Mouse (Mus musculus): Measurements from ENCODE around the gene Akap13. TPM values are rescaled to one million over a fixed set of nuclear protein-coding genes. Genes with fewer than 3 reads are reported as not detected.

Gene Akap13
- polyA plus RNA-seq, 1 experiment from 2014 or later = 12.0 TPM

GRCm38 (mm10) chr7:75441947-75442346 lies 13.4 kb upstream of the Akap13 start:
- no peaks in the 10 kb centered on the region for H3K4me1 ChIP-seq (replicated peaks; ENCODE audit: control insufficient read depth, insufficient read depth, low read length)
- H3K27me3 ChIP-seq (replicated peaks; ENCODE audit: control insufficient read depth, insufficient read depth, low read length) = no peaks in the 10 kb centered on the region
- no peak overlapping the region for H3K4me2 ChIP-seq (ENCODE audit: low read length)
- H3K36me3 ChIP-seq (ENCODE audit: control insufficient read depth, insufficient read depth) = no peaks in the 10 kb centered on the region
- 79% methylated on average over 2 of the region's 2 CpGs for WGBS
- no peak overlapping the region for H3K4me3 ChIP-seq (replicated peaks; ENCODE audit: low read length)
- H3K9me3 ChIP-seq (ENCODE audit: control insufficient read depth, low read length) = no peaks in the 10 kb centered on the region
- H3K27ac ChIP-seq (ENCODE audit: low read length) = no peak overlapping the region
- ATAC-seq = no peak
- H3K9ac ChIP-seq (replicated peaks; ENCODE audit: low read depth, low read length) = no peak overlapping the region

DNA sequence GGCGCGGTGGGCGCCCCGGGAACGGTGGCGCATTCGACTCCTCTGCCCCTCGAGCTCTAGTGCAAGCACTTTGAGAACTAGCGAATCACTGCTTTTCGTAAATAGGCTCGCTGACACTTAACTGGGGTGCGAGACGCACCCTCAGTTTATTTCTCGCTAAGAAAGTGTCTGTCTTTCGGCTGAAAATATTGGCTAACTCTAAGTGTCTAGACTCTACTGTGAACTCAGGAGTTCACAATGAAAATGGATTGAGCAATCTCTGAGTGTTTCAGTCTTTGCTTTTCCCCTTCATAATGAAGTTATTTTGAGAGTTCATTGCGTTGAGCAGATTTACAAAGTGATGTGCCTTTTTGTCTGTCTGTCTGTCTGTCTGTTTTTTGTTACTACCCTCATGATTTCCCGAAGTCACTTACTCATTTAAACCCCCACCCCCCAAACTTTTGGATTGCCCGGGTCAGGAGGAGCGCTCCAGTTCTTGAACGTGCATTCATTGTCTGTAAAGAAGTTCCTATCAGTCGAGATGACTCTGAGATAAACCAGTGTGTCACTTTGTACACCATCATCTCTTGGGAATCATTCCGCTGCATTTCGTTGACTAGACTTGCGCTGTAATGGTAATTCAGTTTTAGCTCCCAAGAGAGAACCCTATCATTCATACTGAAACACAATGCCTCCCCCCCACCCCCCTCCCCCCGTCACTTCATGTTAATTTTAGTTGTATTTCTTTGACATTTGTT lies 986 bp downstream of the Akap13 start:
- WGBS = 1% methylated on average over 25 of the region's 25 CpGs
- Histone ChIP-seq H3K4me3 (replicated peaks; ENCODE audit: low read length) (peak overlapping the region; percentile 95), H3K9me3 (ENCODE audit: control insufficient read depth, low read length) (no peaks in the 10 kb centered on the region), H3K27me3 (replicated peaks; ENCODE audit: control insufficient read depth, insufficient read depth, low read length) (no peaks in the 10 kb centered on the region; the same call in 1 of the 2 replicates), H3K4me2 (ENCODE audit: low read length) (peak overlapping the region; percentile 86), H3K27ac (ENCODE audit: low read length) (peak overlapping the region; percentile 92), H3K36me3 (ENCODE audit: control insufficient read depth, insufficient read depth) (no peaks in the 10 kb centered on the region), H3K9ac (replicated peaks; ENCODE audit: low read depth, low read length) (peak overlapping the region; percentile 77), H3K4me1 (replicated peaks; ENCODE audit: control insufficient read depth, insufficient read depth, low read length) (peaks cover 9% of the 10 kb centered on the region)
- ATAC-seq = no peak

- WGBS = 77% methylated on average over 1 of the region's 1 CpGs
- H3K4me3 ChIP-seq (replicated peaks; ENCODE audit: low read length) = no peak overlapping the region
- no peak for ATAC-seq
Measured at GRCm38 (mm10) chr7:75460290-75460689, 5.0 kb downstream of the Akap13 start.

DNA sequence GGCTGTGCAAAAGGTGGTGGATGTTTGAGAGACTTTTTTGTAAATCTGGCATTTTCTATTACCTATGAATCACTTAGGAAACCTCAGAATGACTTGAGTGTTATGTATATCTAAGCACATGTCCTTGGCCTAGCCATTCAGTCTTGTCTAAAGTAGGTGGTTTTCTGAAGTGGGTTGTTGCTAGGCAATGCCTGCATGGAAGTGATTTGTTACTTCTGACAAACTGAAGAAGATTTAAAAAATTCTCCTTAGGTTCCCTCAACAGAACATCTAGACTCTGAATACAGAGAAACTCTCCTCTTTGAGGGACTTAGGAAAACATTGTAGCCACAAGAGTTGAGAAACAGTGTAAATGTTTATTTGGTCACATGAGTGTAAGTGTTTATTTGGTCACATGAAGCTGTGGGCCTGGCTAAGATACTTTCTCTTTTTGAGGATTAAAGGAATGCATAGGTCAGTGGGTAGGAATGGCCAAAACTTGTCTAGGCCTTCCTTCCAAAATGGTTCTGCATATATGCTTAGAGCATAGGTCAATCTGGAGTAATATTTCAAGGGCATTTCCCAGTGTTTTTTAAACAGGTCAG lies 8.3 kb downstream of the Akap13 start:
- no peaks in the 10 kb centered on the region for H3K27me3 ChIP-seq (replicated peaks; ENCODE audit: control insufficient read depth, insufficient read depth, low read length)
- no peaks in the 10 kb centered on the region for H3K9me3 ChIP-seq (ENCODE audit: control insufficient read depth, low read length)
- H3K4me2 ChIP-seq (ENCODE audit: low read length) = no peak overlapping the region
- no peak overlapping the region for H3K4me3 ChIP-seq (replicated peaks; ENCODE audit: low read length)
- no peak overlapping the region for H3K27ac ChIP-seq (ENCODE audit: low read length)
- no peaks in the 10 kb centered on the region for H3K4me1 ChIP-seq (replicated peaks; ENCODE audit: control insufficient read depth, insufficient read depth, low read length)
- no peak for ATAC-seq
- no peaks in the 10 kb centered on the region for H3K36me3 ChIP-seq (ENCODE audit: control insufficient read depth, insufficient read depth)
- no peak overlapping the region for H3K9ac ChIP-seq (replicated peaks; ENCODE audit: low read depth, low read length)

More at GRCm38 (mm10) chr7:75460290-75460689, 5.0 kb downstream of the Akap13 start:
- Histone ChIP-seq H3K36me3 (ENCODE audit: control insufficient read depth, insufficient read depth) (no peaks in the 10 kb centered on the region), H3K27ac (ENCODE audit: low read length) (no peak overlapping the region), H3K9me3 (ENCODE audit: control insufficient read depth, low read length) (no peaks in the 10 kb centered on the region), H3K27me3 (replicated peaks; ENCODE audit: control insufficient read depth, insufficient read depth, low read length) (no peaks in the 10 kb centered on the region), H3K4me2 (ENCODE audit: low read length) (no peak overlapping the region), H3K4me1 (replicated peaks; ENCODE audit: control insufficient read depth, insufficient read depth, low read length) (peaks cover 6% of the 10 kb centered on the region), H3K9ac (replicated peaks; ENCODE audit: low read depth, low read length) (no peak overlapping the region)

- no peak for ATAC-seq
- Histone ChIP-seq H3K9me3 (ENCODE audit: control insufficient read depth, low read length) (no peaks in the 10 kb centered on the region), H3K9ac (replicated peaks; ENCODE audit: low read depth, low read length) (no peak overlapping the region), H3K4me3 (replicated peaks; ENCODE audit: low read length) (no peak overlapping the region), H3K27ac (ENCODE audit: low read length) (no peak overlapping the region), H3K4me2 (ENCODE audit: low read length) (no peak overlapping the region), H3K27me3 (replicated peaks; ENCODE audit: control insufficient read depth, insufficient read depth, low read length) (no peaks in the 10 kb centered on the region), H3K36me3 (ENCODE audit: control insufficient read depth, insufficient read depth) (no peaks in the 10 kb centered on the region), H3K4me1 (replicated peaks; ENCODE audit: control insufficient read depth, insufficient read depth, low read length) (no peaks in the 10 kb centered on the region)
- 64% methylated on average over 7 of the region's 7 CpGs for WGBS
Measured at GRCm38 (mm10) chr7:75467791-75468190, 12.5 kb downstream of the Akap13 start.

- H3K4me3 ChIP-seq (replicated peaks; ENCODE audit: low read length) = no peak overlapping the region
- 29% methylated on average over 7 of the region's 7 CpGs for WGBS
- ATAC-seq = no peak
Measured at GRCm38 (mm10) chr7:75470318-75470925, 15.1 kb downstream of the Akap13 start.

GRCm38 (mm10) chr7:75472316-75473195 lies 17.2 kb downstream of the Akap13 start:
- H3K36me3 ChIP-seq (ENCODE audit: control insufficient read depth, insufficient read depth) = no peaks in the 10 kb centered on the region
- H3K4me2 ChIP-seq (ENCODE audit: low read length) = no peak overlapping the region
- 70% methylated on average over 7 of the region's 7 CpGs for WGBS
- H3K9ac ChIP-seq (replicated peaks; ENCODE audit: low read depth, low read length) = no peak overlapping the region
- H3K9me3 ChIP-seq (ENCODE audit: control insufficient read depth, low read length) = no peaks in the 10 kb centered on the region
- H3K4me3 ChIP-seq (replicated peaks; ENCODE audit: low read length) = no peak overlapping the region
- ATAC-seq = no peak
- H3K27ac ChIP-seq (ENCODE audit: low read length) = no peak overlapping the region
- H3K27me3 ChIP-seq (replicated peaks; ENCODE audit: control insufficient read depth, insufficient read depth, low read length) = no peaks in the 10 kb centered on the region
- H3K4me1 ChIP-seq (replicated peaks; ENCODE audit: control insufficient read depth, insufficient read depth, low read length) = no peaks in the 10 kb centered on the region

More at GRCm38 (mm10) chr7:75470318-75470925, 15.1 kb downstream of the Akap13 start:
- Histone ChIP-seq H3K4me2 (ENCODE audit: low read length) (no peak overlapping the region), H3K27ac (ENCODE audit: low read length) (no peak overlapping the region), H3K4me1 (replicated peaks; ENCODE audit: control insufficient read depth, insufficient read depth, low read length) (no peaks in the 10 kb centered on the region), H3K36me3 (ENCODE audit: control insufficient read depth, insufficient read depth) (no peaks in the 10 kb centered on the region), H3K9ac (replicated peaks; ENCODE audit: low read depth, low read length) (no peak overlapping the region), H3K27me3 (replicated peaks; ENCODE audit: control insufficient read depth, insufficient read depth, low read length) (no peaks in the 10 kb centered on the region), H3K9me3 (ENCODE audit: control insufficient read depth, low read length) (no peaks in the 10 kb centered on the region)

DNA sequence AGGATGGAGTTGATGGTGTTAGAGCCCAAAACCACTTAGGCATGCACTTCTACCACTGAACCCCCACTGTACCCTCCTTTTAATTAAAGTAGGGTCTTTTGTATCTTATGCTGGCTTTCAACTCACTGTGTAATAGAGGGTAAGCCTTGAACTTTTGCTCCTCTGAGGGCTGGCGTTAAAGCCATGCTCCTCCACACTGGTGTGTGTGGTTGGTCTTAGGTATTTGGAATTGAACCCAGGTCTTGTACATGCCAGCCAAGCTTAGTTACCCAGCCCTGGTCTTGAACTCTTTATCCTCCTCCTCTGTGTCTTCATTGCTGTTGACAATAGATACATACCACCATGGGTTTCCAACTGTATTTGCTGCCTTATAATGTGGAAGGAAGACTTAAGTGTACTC lies 18.0 kb downstream of the Akap13 start:
- no peak for ATAC-seq
- Histone ChIP-seq H3K4me1 (replicated peaks; ENCODE audit: control insufficient read depth, insufficient read depth, low read length) (no peaks in the 10 kb centered on the region), H3K36me3 (ENCODE audit: control insufficient read depth, insufficient read depth) (no peaks in the 10 kb centered on the region), H3K9me3 (ENCODE audit: control insufficient read depth, low read length) (no peaks in the 10 kb centered on the region), H3K27me3 (replicated peaks; ENCODE audit: control insufficient read depth, insufficient read depth, low read length) (no peaks in the 10 kb centered on the region), H3K27ac (ENCODE audit: low read length) (no peak overlapping the region), H3K4me2 (ENCODE audit: low read length) (no peak overlapping the region), H3K9ac (replicated peaks; ENCODE audit: low read depth, low read length) (no peak overlapping the region), H3K4me3 (replicated peaks; ENCODE audit: low read length) (no peak overlapping the region)
- 59% methylated on average over 1 of the region's 1 CpGs for WGBS

GRCm38 (mm10) chr7:75474064-75474463 lies 18.7 kb downstream of the Akap13 start:
- WGBS = 81% methylated on average over 1 of the region's 1 CpGs
- H3K36me3 ChIP-seq (ENCODE audit: control insufficient read depth, insufficient read depth) = no peaks in the 10 kb centered on the region
- H3K9me3 ChIP-seq (ENCODE audit: control insufficient read depth, low read length) = no peaks in the 10 kb centered on the region
- no peak overlapping the region for H3K27ac ChIP-seq (ENCODE audit: low read length)
- no peak overlapping the region for H3K4me2 ChIP-seq (ENCODE audit: low read length)
- no peak overlapping the region for H3K4me3 ChIP-seq (replicated peaks; ENCODE audit: low read length)
- no peaks in the 10 kb centered on the region for H3K27me3 ChIP-seq (replicated peaks; ENCODE audit: control insufficient read depth, insufficient read depth, low read length)
- no peak for ATAC-seq
- no peak overlapping the region for H3K9ac ChIP-seq (replicated peaks; ENCODE audit: low read depth, low read length)
- H3K4me1 ChIP-seq (replicated peaks; ENCODE audit: control insufficient read depth, insufficient read depth, low read length) = no peaks in the 10 kb centered on the region
